Mouse (Mus musculus) heart, embryonic 11.5 days (tissue): ENCODE measurements around the gene Crp. TPM values are rescaled to one million over a fixed set of nuclear protein-coding genes. Genes with fewer than 3 reads are reported as not detected.

Source experiments
- ATAC-seq: fragments of 200-750 bp; cut with Nextera tagmentation; replicated peaks from 2 replicates; pipeline ENCODE4 v1.8.0; 2017; ENCODE audit warnings: moderate library complexity; ENCODE audit not compliant: insufficient number of reproducible peaks, low FRiP score, low TSS enrichment
- H3K27ac ChIP-seq: fragments of 300-500 bp; sonication (generic); 2 replicates; pipeline ENCODE4 v1.5.1; 2014; ENCODE audit warnings: mild to moderate bottlenecking, low read depth, low read length
- H3K27me3 ChIP-seq: fragments of 300-500 bp; sonication (generic); 2 replicates; pipeline ENCODE4 v1.6.1; 2014; ENCODE audit warnings: mild to moderate bottlenecking, low read length, mixed read lengths; ENCODE audit not compliant: control insufficient read depth, insufficient read depth
- H3K36me3 ChIP-seq: fragments of 300-500 bp; sonication (generic); 2 replicates; pipeline ENCODE4 v1.6.1; 2014; ENCODE audit warnings: mild to moderate bottlenecking, low read length, moderate library complexity, mixed read lengths; ENCODE audit not compliant: control insufficient read depth, insufficient read depth
- H3K4me1 ChIP-seq: fragments of 300-500 bp; sonication (generic); 2 replicates; pipeline ENCODE4 v1.6.1; 2014; ENCODE audit warnings: low read length; ENCODE audit not compliant: control insufficient read depth, insufficient read depth
- H3K4me2 ChIP-seq: fragments of 300-500 bp; sonication (generic); 2 replicates; pipeline ENCODE4 v1.6.1; 2014; ENCODE audit warnings: mild to moderate bottlenecking, moderate library complexity
- H3K4me3 ChIP-seq: fragments of 300-500 bp; sonication (generic); 2 replicates; pipeline ENCODE4 v1.5.1; 2014; ENCODE audit warnings: low read depth, low read length
- H3K9ac ChIP-seq: fragments of 300-500 bp; sonication (generic); 2 replicates; pipeline ENCODE4 v1.6.1; 2014; ENCODE audit warnings: mild to moderate bottlenecking, low read depth, low read length, moderate library complexity
- H3K9me3 ChIP-seq: fragments of 300-500 bp; sonication (generic); replicated peaks from 2 replicates; pipeline ENCODE4 v1.6.1; 2016; ENCODE audit warnings: low read length; ENCODE audit not compliant: control insufficient read depth
- WGBS: fragments of 180-500 bp; shearing (Covaris S2); extraction: QIAGEN DNeasy Blood & Tissue Kit; methylation state at CpG from one replicate; pipeline ENCODE4 v1.1.7; 2014; ENCODE audit not compliant: insufficient replicate concordance; 5-methylcytosine and 5-hydroxymethylcytosine counted together
- polyA plus RNA-seq: library from polyadenylated mRNA; unstranded; fragments of >200 nt; fragmentation: Nextera tagmentation; extraction: Ambion mirVana; gene quantifications from 2 replicates; pipeline ENCODE4 v1.2.1, GENCODE M21; 2014

The Crp gene
- polyA plus RNA-seq, result 0.11 TPM in 1 of 2 replicates, not detected in the other

DNA sequence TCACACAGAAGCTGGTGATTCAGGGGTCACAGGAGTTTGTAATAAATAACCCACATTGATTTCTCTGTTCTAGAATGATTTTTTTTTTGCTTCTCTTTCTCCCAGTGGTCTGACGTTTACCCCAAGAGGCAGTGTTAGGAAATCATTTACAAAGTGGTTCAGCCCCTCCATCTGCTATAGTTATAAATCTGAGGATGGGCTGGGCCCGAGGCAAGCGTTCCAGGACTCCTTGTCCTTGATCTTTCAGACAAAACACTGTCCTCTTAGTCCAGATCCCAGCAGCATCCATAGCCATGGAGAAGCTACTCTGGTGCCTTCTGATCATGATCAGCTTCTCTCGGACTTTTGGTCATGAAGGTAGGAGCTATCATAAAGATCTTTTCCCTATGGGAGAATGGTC, at the start of gene Crp:
Crp (plus strand) TSS at position 212 of the 400 bp plus-strand sequence.
- Histone ChIP-seq H3K27ac (no peak within 1 kb of the TSS), H3K36me3 (no peaks in the 10 kb centered on the region), H3K4me3 (no peak within 1 kb of the TSS), H3K27me3 (no peaks in the 10 kb centered on the region), H3K9me3 (no peaks in the 10 kb centered on the region), H3K9ac (no peak within 1 kb of the TSS), H3K4me2 (no peak within 1 kb of the TSS), H3K4me1 (no peaks in the 10 kb centered on the region)
- 74% methylated on average over 4 of the region's 4 CpGs for WGBS
- no peak for ATAC-seq

GRCm38 (mm10) chr1:172649396-172649795, 48.5 kb upstream of the Crp start:
- no peak overlapping the region for H3K27ac ChIP-seq
- H3K9ac ChIP-seq, result no peak overlapping the region
- no peaks in the 10 kb centered on the region for H3K36me3 ChIP-seq
- no peak overlapping the region for H3K4me2 ChIP-seq
- H3K9me3 ChIP-seq, result no peaks in the 10 kb centered on the region
- H3K27me3 ChIP-seq, result no peaks in the 10 kb centered on the region
- WGBS, result 49% methylated on average over 9 of the region's 9 CpGs
- 0 out of 2 replicates have a peak, but pooled peaks have one; percentile 19 for ATAC-seq
- H3K4me1 ChIP-seq, result no peaks in the 10 kb centered on the region
- no peak overlapping the region for H3K4me3 ChIP-seq

DNA sequence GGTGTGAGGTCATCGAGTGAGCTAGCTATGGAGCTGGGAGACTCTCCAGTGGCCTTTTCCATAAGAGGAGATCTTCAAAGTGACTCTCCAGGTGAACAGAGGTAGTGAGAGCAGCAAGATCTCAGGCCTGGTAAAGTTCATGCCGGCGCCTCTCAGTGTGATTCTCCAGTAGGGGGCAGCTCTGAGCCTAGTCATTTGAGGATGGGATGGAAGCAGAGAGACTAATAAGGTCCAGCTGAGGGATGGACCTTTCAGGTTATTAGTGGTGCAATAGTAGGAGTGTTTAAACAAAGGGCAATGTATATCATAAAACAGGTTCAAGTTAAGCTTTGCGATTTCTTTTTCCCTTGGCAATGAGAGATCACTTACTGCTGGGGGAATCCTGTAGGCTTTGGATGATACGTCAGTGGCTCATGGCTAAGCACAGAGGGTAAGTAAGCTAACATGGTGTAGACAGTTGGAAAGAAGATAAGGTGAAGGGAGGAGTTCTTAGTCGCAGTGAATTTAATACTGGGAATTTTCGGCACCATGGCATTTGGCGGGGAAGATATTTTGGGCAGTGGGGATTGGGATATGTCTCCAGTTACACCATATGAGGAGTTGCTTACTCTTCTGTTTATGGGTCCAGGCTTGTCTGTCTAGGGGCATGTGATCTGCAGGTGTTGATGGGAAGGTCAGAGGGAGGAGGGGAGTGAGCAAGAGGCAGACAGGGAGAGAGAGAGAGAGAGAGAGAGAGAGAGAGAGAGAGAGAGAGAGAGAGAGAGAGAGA, 47.2 kb upstream of the Crp start:
- Histone ChIP-seq H3K9ac (no peak overlapping the region), H3K27me3 (no peaks in the 10 kb centered on the region), H3K4me3 (no peak overlapping the region), H3K9me3 (no peaks in the 10 kb centered on the region), H3K4me2 (no peak overlapping the region), H3K27ac (no peak overlapping the region), H3K4me1 (no peaks in the 10 kb centered on the region), H3K36me3 (no peaks in the 10 kb centered on the region)
- 52% methylated on average over 8 of the region's 8 CpGs for WGBS
- ATAC-seq, result no peak

DNA sequence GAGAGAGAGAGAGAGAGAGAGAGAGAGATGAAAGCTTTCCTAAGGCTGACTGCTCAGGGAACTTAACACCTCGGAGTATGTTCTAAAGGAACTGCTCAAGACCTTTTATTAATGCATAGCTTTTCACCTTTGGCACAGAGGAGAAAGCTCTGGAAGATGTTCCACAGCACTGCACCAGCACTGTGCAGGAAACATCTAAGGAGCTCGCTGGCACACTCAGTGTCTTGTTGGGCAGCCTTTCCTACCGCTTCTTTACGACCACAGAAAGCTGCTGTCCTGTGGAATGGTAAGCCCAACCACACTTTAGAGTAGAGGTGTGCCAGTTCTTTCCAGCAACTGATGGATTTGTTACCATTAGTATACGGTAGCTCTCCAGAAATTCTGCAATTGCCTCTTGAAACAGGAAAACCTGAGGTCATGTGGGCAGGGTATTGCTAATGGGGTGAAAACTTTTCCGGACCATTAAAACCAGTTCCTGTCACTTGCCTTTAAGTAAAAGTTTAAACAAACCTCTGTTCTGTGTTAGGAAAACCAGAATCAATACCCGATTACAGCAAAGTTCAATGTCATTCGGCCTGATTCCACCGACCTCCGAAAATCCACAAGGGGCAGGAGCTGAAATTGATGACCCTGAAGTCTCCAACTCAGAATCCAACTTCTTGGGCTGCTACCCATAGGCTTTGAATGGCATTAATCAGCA, 46.4 kb upstream of the Crp start:
- no peak overlapping the region for H3K9ac ChIP-seq
- no peak overlapping the region for H3K27ac ChIP-seq
- ATAC-seq, result no peak
- no peak overlapping the region for H3K4me2 ChIP-seq
- no peaks in the 10 kb centered on the region for H3K36me3 ChIP-seq
- no peaks in the 10 kb centered on the region for H3K9me3 ChIP-seq
- H3K4me3 ChIP-seq, result no peak overlapping the region
- WGBS, result 82% methylated on average over 10 of the region's 10 CpGs
- H3K27me3 ChIP-seq, result no peaks in the 10 kb centered on the region
- H3K4me1 ChIP-seq, result no peaks in the 10 kb centered on the region

DNA sequence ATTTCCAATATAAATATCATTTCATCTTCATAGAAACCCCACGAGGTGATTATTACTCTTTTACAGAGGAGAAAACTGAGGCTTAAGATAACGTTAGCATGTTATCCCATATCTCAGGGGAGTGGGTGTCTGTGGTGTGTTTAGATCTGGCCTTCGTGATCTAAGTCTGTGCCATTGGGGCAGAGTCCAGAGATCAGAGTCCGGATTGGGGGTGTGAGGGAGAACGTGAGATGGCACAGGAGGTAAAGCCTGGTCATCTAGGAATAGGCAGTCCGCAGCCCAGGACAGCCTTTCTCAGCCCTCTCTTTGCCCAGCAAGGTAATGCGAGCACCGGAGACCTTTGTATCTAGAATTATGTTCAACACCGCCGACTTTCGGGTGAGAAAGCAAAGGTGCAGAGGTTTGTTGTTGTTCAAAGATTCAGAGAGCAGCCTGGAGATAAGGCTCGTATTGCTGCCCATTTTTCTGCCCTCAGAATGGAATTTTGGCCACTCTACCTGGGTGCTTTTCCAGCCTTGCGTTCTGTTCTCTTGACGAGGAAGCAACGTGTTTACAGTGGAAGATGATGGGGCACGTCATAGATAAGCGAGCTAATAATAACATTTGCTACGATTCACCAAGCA, 45.7 kb upstream of the Crp start:
- no peak for ATAC-seq
- Histone ChIP-seq H3K27me3 (no peaks in the 10 kb centered on the region), H3K9me3 (no peaks in the 10 kb centered on the region), H3K4me3 (no peak overlapping the region), H3K4me2 (0 out of 2 replicates have a peak overlapping the region, but pooled peaks have one; percentile 7), H3K27ac (no peak overlapping the region), H3K4me1 (no peaks in the 10 kb centered on the region), H3K36me3 (no peaks in the 10 kb centered on the region), H3K9ac (no peak overlapping the region)
- 66% methylated on average over 18 of the region's 18 CpGs for WGBS

- no peak overlapping the region for H3K4me2 ChIP-seq
- H3K27me3 ChIP-seq, result no peaks in the 10 kb centered on the region
- ATAC-seq, result no peak
- WGBS, result 66% methylated on average over 6 of the region's 6 CpGs
- H3K4me3 ChIP-seq, result no peak overlapping the region
- no peaks in the 10 kb centered on the region for H3K9me3 ChIP-seq
- H3K4me1 ChIP-seq, result no peaks in the 10 kb centered on the region
- no peak overlapping the region for H3K27ac ChIP-seq
- H3K9ac ChIP-seq, result no peak overlapping the region
- no peaks in the 10 kb centered on the region for H3K36me3 ChIP-seq
Measured at GRCm38 (mm10) chr1:172653900-172654299, 44.0 kb upstream of the Crp start.

GRCm38 (mm10) chr1:172657266-172657665, 40.6 kb upstream of the Crp start:
- no peak overlapping the region for H3K9ac ChIP-seq
- H3K27ac ChIP-seq, result no peak overlapping the region
- H3K9me3 ChIP-seq, result no peaks in the 10 kb centered on the region
- no peaks in the 10 kb centered on the region for H3K27me3 ChIP-seq
- no peak overlapping the region for H3K4me2 ChIP-seq
- H3K4me1 ChIP-seq, result no peaks in the 10 kb centered on the region
- H3K4me3 ChIP-seq, result no peak overlapping the region
- WGBS, result 64% methylated on average over 3 of the region's 3 CpGs
- H3K36me3 ChIP-seq, result no peaks in the 10 kb centered on the region
- no peak for ATAC-seq

- no peak overlapping the region for H3K9ac ChIP-seq
- no peak overlapping the region for H3K4me2 ChIP-seq
- no peak overlapping the region for H3K4me3 ChIP-seq
- H3K9me3 ChIP-seq, result no peaks in the 10 kb centered on the region
- H3K4me1 ChIP-seq, result no peaks in the 10 kb centered on the region
- WGBS, result 73% methylated on average over 8 of the region's 8 CpGs
- H3K36me3 ChIP-seq, result no peaks in the 10 kb centered on the region
- no peak for ATAC-seq
- H3K27ac ChIP-seq, result no peak overlapping the region
- no peaks in the 10 kb centered on the region for H3K27me3 ChIP-seq
Measured at GRCm38 (mm10) chr1:172659688-172660087, 38.2 kb upstream of the Crp start.
